9 mouse cellular contexts compared by ENCODE assay signal in genomic region chr13:59840429-59841169, GRCm38 (mm10). TPM values are rescaled to one million over a fixed set of nuclear protein-coding genes. Genes with fewer than 3 reads are reported as not detected.
DNase-seq lines count a peak whose midpoint lies in the region; ATAC-seq and TF ChIP-seq lines count a peak whose summit lies in the region.
"Had no signal": no experiment of that assay in that cellular context is flagged by ENCODE, and none has a peak within 500 bp of the region (broad histone marks: within the 10 kb centered on the region; RNA-seq: fewer than 3 reads in every experiment).

No protein-coding gene starts in this region.

- ATAC-seq in heart, postnatal 0 days (ENCODE audit: insufficient read depth, low read depth), result peak; percentile 46; the same call in 1 of the 2 replicates
- peak; percentile 65; the same call in 1 of the 2 replicates for ATAC-seq in lung, embryonic 16.5 days (ENCODE audit: low read depth)

- WGBS in bone marrow, adult 2 months, result 67% methylated on average over 11 of the region's 11 CpGs
- WGBS in heart, postnatal 0 days, result 72% methylated on average over 11 of the region's 11 CpGs
- WGBS in lung, embryonic 16.5 days, result 75% methylated on average over 11 of the region's 11 CpGs

- H3K9ac ChIP-seq in ES-Bruce4 (ENCODE audit: low read depth, poor library complexity, severe bottlenecking), result no peak overlapping the region
- no peak overlapping the region for H3K9ac ChIP-seq in heart, postnatal 0 days (replicated peaks; ENCODE audit: low read depth, low read length)
- no peak overlapping the region for H3K9ac ChIP-seq in lung, embryonic 16.5 days (ENCODE audit: low read length)
- H3K9ac ChIP-seq: limb, embryonic 13.5 days had no signal

- no peaks in the 10 kb centered on the region for H3K27me3 ChIP-seq in ES-Bruce4 (ENCODE audit: control insufficient read depth, insufficient read depth, low read length, poor library complexity, severe bottlenecking)
- H3K27me3 ChIP-seq in heart, postnatal 0 days (ENCODE audit: control insufficient read depth, insufficient read depth, low read length), result 0 out of 2 replicates have a peak, but pooled peaks cover 3% of the 10 kb centered on the region
- H3K27me3 ChIP-seq in lung, embryonic 16.5 days (ENCODE audit: control insufficient read depth, insufficient read depth, low read depth, low read length), result no peaks in the 10 kb centered on the region
- H3K27me3 ChIP-seq: limb, embryonic 13.5 days had no signal

- H3K27ac ChIP-seq in ES-Bruce4 (ENCODE audit: insufficient read depth, low read length), result no peak overlapping the region; the same call in 1 of the 2 replicates
- no peak overlapping the region for H3K27ac ChIP-seq in bone marrow, adult 2 months (ENCODE audit: control insufficient read depth, insufficient read depth, low read depth, low read length, poor library complexity)
- H3K27ac ChIP-seq in embryonic fibroblast, embryonic 13.5 days (ENCODE audit: insufficient read depth, low read length), result no peak overlapping the region
- no peak overlapping the region for H3K27ac ChIP-seq in heart, postnatal 0 days (ENCODE audit: low read depth)
- no peak overlapping the region for H3K27ac ChIP-seq in lung, embryonic 16.5 days (ENCODE audit: low read length)
- H3K27ac ChIP-seq: limb, embryonic 13.5 days had no signal

- no peaks in the 10 kb centered on the region for H3K9me3 ChIP-seq in ES-Bruce4 (replicated peaks; ENCODE audit: control insufficient read depth, insufficient read depth, low read length, poor library complexity, severe bottlenecking)
- H3K9me3 ChIP-seq in heart, postnatal 0 days (replicated peaks; ENCODE audit: control insufficient read depth, low read length), result no peaks in the 10 kb centered on the region
- H3K9me3 ChIP-seq in lung, embryonic 16.5 days (ENCODE audit: control insufficient read depth, low read length), result no peaks in the 10 kb centered on the region
- H3K9me3 ChIP-seq: limb, embryonic 13.5 days had no signal

- H3K4me3 ChIP-seq in ES-Bruce4 (ENCODE audit: low read depth, low read length), result no peak overlapping the region
- H3K4me3 ChIP-seq in bone marrow, adult 2 months (replicated peaks; ENCODE audit: control insufficient read depth, low read depth, low read length), result no peak overlapping the region
- H3K4me3 ChIP-seq in embryonic fibroblast, embryonic 13.5 days (ENCODE audit: insufficient read depth, low read length), result no peak overlapping the region
- H3K4me3 ChIP-seq in heart, postnatal 0 days (ENCODE audit: low read depth, low read length), result no peak overlapping the region
- no peak overlapping the region for H3K4me3 ChIP-seq in lung, embryonic 16.5 days (ENCODE audit: low read length)
- H3K4me3 ChIP-seq: limb, embryonic 13.5 days had no signal

- TF ChIP-seq POLR2A in ES-Bruce4 (IDR thresholded peaks at IDR 0.05; ENCODE audit: insufficient read depth, low read length), result no peak
- no peak for TF ChIP-seq POLR2A in bone marrow, adult 2 months (IDR thresholded peaks at IDR 0.05; ENCODE audit: borderline replicate concordance, control insufficient read depth, low read depth, low read length)
- TF ChIP-seq POLR2A in embryonic fibroblast, embryonic 13.5 days (IDR thresholded peaks at IDR 0.05; ENCODE audit: low read depth, low read length), result no peak

- DNase-seq in heart, postnatal 0 days (ENCODE audit: low spot score), result peak; percentile 85
- peak; percentile 89 for DNase-seq in layer of hippocampus, adult 9-10 months (ENCODE audit: low spot score)
- peak; percentile 67 for DNase-seq in ovary, postnatal 36 days (ENCODE audit: low spot score)
- DNase-seq in thymus, postnatal 10 days (ENCODE audit: low spot score in 2 of 2), result peak; percentile 82 to 95

- H3K4me2 ChIP-seq in heart, postnatal 0 days (ENCODE audit: low read depth, low read length), result no peak overlapping the region
- H3K4me2 ChIP-seq in lung, embryonic 16.5 days (ENCODE audit: low read depth, low read length), result no peak overlapping the region
- H3K4me2 ChIP-seq: limb, embryonic 13.5 days had no signal

- no peaks in the 10 kb centered on the region for H3K4me1 ChIP-seq in ES-Bruce4 (ENCODE audit: control insufficient read depth, insufficient read depth, low read length)
- peaks cover 1% of the 10 kb centered on the region; the same call in 1 of the 2 replicates for H3K4me1 ChIP-seq in bone marrow, adult 2 months (ENCODE audit: control insufficient read depth, insufficient read depth, low read length)
- H3K4me1 ChIP-seq in embryonic fibroblast, embryonic 13.5 days (ENCODE audit: control insufficient read depth, insufficient read depth, low read length), result no peaks in the 10 kb centered on the region; the same call in 1 of the 2 replicates
- H3K4me1 ChIP-seq in heart, postnatal 0 days (ENCODE audit: control insufficient read depth, insufficient read depth), result 0 out of 2 replicates have a peak, but pooled peaks cover 4% of the 10 kb centered on the region
- H3K4me1 ChIP-seq in lung, embryonic 16.5 days (replicated peaks; ENCODE audit: control insufficient read depth, insufficient read depth, low read length), result no peaks in the 10 kb centered on the region; the same call in 1 of the 2 replicates

- TF ChIP-seq CTCF in ES-Bruce4 (IDR thresholded peaks at IDR 0.05; ENCODE audit: low read depth, low read length), result peak; percentile 100
- peak; percentile 100 for TF ChIP-seq CTCF in bone marrow, adult 2 months (IDR thresholded peaks at IDR 0.05; ENCODE audit: control insufficient read depth, insufficient read depth, low read length)
- peak; percentile 100 for TF ChIP-seq CTCF in embryonic fibroblast, embryonic 13.5 days (IDR thresholded peaks at IDR 0.05; ENCODE audit: borderline replicate concordance, insufficient read depth, low read length)
- TF ChIP-seq CTCF in heart, postnatal 0 days (IDR thresholded peaks at IDR 0.05; ENCODE audit: low read depth), result peak; percentile 100

- peak; percentile 47; the same call in 1 of the 2 replicates for TF ChIP-seq EP300 in ES-Bruce4 (IDR thresholded peaks at IDR 0.05; ENCODE audit: insufficient read depth, low read depth, low read length)
- no peak for TF ChIP-seq EP300 in heart, postnatal 0 days (IDR thresholded peaks at IDR 0.05; ENCODE audit: low read depth)

- no peaks in the 10 kb centered on the region for H3K36me3 ChIP-seq in ES-Bruce4 (ENCODE audit: control insufficient read depth, insufficient read depth, low read length, poor library complexity, severe bottlenecking)
- H3K36me3 ChIP-seq in heart, postnatal 0 days (replicated peaks; ENCODE audit: control insufficient read depth, insufficient read depth, low read length), result no peaks in the 10 kb centered on the region
- H3K36me3 ChIP-seq in lung, embryonic 16.5 days (ENCODE audit: control insufficient read depth, insufficient read depth, low read length), result no peaks in the 10 kb centered on the region
- H3K36me3 ChIP-seq: limb, embryonic 13.5 days had no signal

RNA-seq across cellular contexts. Expression of gene Tut7, which starts 17.7 kb away (rescaled TPM):
- 87.9 and 99.1 TPM in 2 replicates for polyA plus RNA-seq in ES-Bruce4 (2011; ENCODE audit: insufficient read depth, insufficient read length, low read depth, missing spikeins)
- polyA plus RNA-seq in bone marrow, adult 2 months (2011; ENCODE audit: insufficient read depth, insufficient read length, low replicate concordance, missing spikeins), result 236 and 243 TPM in 2 replicates
- polyA plus RNA-seq in embryonic fibroblast, embryonic 13.5 days (2011; ENCODE audit: insufficient read length, low read depth, missing spikeins), result 102 and 113 TPM in 2 replicates
- 19.3 and 24.3 TPM in 2 replicates for total RNA-seq in heart, postnatal 0 days (2014; rRNA removed; ENCODE audit: low replicate concordance)
- polyA plus RNA-seq in heart, postnatal 0 days (2015; fragmentation: Nextera tagmentation; extraction: Ambion mirVana), result 24.0 and 26.3 TPM in 2 replicates
- polyA plus RNA-seq in lung, embryonic 16.5 days (2015; fragmentation: Nextera tagmentation; extraction: Ambion mirVana), result 46.8 and 50.7 TPM in 2 replicates

RNA-seq across cellular contexts. Expression of gene Gm49354, which starts 58.6 kb away (rescaled TPM):
- polyA plus RNA-seq in ES-Bruce4 (2011; ENCODE audit: insufficient read depth, insufficient read length, low read depth, missing spikeins), result not detected in 2 replicates
- polyA plus RNA-seq in bone marrow, adult 2 months (2011; ENCODE audit: insufficient read depth, insufficient read length, low replicate concordance, missing spikeins), result 30.5 TPM in 1 of 2 replicates, not detected in the other
- polyA plus RNA-seq in embryonic fibroblast, embryonic 13.5 days (2011; ENCODE audit: insufficient read length, low read depth, missing spikeins), result not detected in 2 replicates
- total RNA-seq in heart, postnatal 0 days (2014; rRNA removed; ENCODE audit: low replicate concordance), result not detected in 2 replicates
- not detected in 2 replicates for polyA plus RNA-seq in heart, postnatal 0 days (2015; fragmentation: Nextera tagmentation; extraction: Ambion mirVana)
- polyA plus RNA-seq in lung, embryonic 16.5 days (2015; fragmentation: Nextera tagmentation; extraction: Ambion mirVana), result not detected in 2 replicates
- polyA plus RNA-seq: limb, embryonic 13.5 days had no signal
